Mouse (Mus musculus) cerebellum, adult 2 months (tissue): ENCODE measurements at regions not wholly inside any gene's neighbourhood (a gene's known extent, or its start where the extent isn't known, plus 50 kb on each side); places are given as distances from the start of the nearest gene placed in this dataset.

ENCODE experiments used
- CTCF ChIP-seq: fragments of 200-500 bp; IDR thresholded peaks from 2 replicates; pipeline ENCODE4 v1.5.1; 2011; ENCODE audit warnings: low read depth, mild to moderate bottlenecking, control low read depth, low read length, moderate library complexity, borderline replicate concordance; ENCODE audit not compliant: insufficient read depth
- POLR2A ChIP-seq: fragments of 200-500 bp; IDR thresholded peaks from 2 replicates; pipeline ENCODE4 v1.6.1; 2011; ENCODE audit warnings: low read length, control low read depth, borderline replicate concordance; ENCODE audit not compliant: insufficient read depth

DNA sequence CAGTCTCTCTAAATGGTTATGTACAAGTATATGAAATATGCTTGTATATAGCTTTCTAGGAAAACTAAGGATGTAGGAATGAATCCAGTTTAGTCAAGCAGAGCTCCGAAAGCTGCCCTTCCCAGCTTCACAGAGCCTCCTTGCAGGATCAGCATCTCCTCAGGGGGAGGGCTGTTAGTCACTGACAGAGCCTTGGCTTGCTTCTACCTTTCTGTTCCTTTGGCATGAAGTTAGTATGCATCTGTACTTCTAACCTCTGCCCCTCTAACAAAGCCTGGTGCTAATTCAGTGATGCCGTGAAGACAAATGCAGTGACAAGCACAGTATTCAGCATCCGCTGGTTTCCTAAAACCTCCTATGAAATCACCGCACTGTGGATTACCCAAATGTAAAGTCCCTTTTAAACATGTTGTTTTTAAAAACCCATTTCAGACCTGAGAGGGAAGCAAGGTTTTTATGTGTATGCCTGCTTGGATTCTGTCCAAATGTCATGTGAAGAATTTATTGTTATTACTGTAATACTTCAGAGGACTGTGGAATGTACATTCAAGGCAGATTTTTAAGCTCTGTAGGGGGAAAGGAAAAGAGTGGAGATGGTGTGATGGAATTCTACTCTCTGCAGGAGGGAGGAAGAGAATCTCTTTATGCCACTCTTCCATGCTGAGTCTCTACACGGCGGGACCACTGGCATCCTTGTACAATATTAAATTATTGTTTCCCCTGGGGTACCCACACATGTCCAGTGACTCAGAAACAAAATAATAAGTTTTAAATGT is 86.1 kb upstream of the Dkk2 start:
- no peak for TF ChIP-seq CTCF
- TF ChIP-seq POLR2A = no peak
